ENCODE assay signal across 28 mouse cellular contexts in the genomic region with DNA sequence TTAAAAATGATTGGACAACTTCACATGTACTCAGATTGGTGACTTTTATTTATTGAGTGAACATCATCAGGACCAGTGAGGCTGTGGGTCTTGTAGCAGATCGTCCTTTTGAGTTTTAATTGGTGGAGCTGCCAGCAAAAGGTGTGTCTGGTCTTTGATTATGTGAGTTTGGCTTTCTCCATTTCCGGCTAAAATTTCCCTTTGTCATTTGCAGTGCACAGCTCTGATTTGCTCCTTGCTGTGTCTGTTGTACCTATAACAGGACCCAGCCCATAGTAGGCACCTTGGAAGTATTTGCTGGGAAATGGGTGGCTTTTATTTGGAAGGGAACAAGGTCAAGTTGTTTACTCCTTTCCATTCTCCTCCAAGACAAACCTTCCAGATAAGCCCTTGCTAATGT. TPM values are rescaled to one million over a fixed set of nuclear protein-coding genes. Genes with fewer than 3 reads are reported as not detected.
DNase-seq lines count a peak whose midpoint lies in the region; ATAC-seq and TF ChIP-seq lines count a peak whose summit lies in the region.
"Had no signal": no experiment of that assay in that cellular context is flagged by ENCODE, and none has a peak within 500 bp of the region (broad histone marks: within the 10 kb centered on the region; RNA-seq: fewer than 3 reads in every experiment).

No protein-coding gene starts in this region.

- TF ChIP-seq CTCF in ES-Bruce4 (IDR thresholded peaks at IDR 0.05; ENCODE audit: low read depth, low read length): no peak

- DNase-seq in heart, adult 11 months: peak; percentile 61
- no peak for DNase-seq in heart, postnatal 14 days
- DNase-seq in ES-E14 (ENCODE audit: low read depth, low spot score) (peak; percentile 17), WW6 (ENCODE audit: low read depth, low spot score) (peak; percentile 22)
- no peak for DNase-seq in left cerebral cortex, postnatal 10 days (ENCODE audit: extremely low spot score in 1 of 2, low spot score in 2 of 2)
- no peak for DNase-seq in thymus, postnatal 14 days
- DNase-seq: adrenal gland, adult 8-10 months; adrenal gland, postnatal 14 days; adrenal gland, postnatal 36 days; B cell, adult 2 months; cerebellum, adult 11-12 months; cerebellum, adult 2 months; cerebellum, adult 9-10 months; cerebellum, postnatal 25 days; forebrain, postnatal 0 days had no signal

- H3K4me3 ChIP-seq in ES-Bruce4 (ENCODE audit: low read depth, low read length): no peak overlapping the region
- no peak overlapping the region for H3K4me3 ChIP-seq in ES-E14 (ENCODE audit: insufficient read depth in 1 of 2, low read depth in 1 of 2, low read length in 2 of 2, poor library complexity in 1 of 2, severe bottlenecking in 1 of 2)
- no peak overlapping the region for H3K4me3 ChIP-seq in kidney, embryonic 14.5 days (ENCODE audit: low read length)
- H3K4me3 ChIP-seq: embryonic facial prominence, embryonic 10.5 days; embryonic facial prominence, embryonic 12.5 days; forebrain, embryonic 13.5 days; forebrain, embryonic 15.5 days had no signal

- TF ChIP-seq POLR2A in ES-Bruce4 (IDR thresholded peaks at IDR 0.05; ENCODE audit: insufficient read depth, low read length): no peak

- H3K9ac ChIP-seq in ES-Bruce4 (ENCODE audit: low read depth, poor library complexity, severe bottlenecking) (no peak overlapping the region), ES-E14 (ENCODE audit: insufficient read depth, low read depth, low read length, poor library complexity, severe bottlenecking) (no peak overlapping the region)
- no peak overlapping the region for H3K9ac ChIP-seq in kidney, embryonic 14.5 days (ENCODE audit: low read depth, low read length)
- H3K9ac ChIP-seq: embryonic facial prominence, embryonic 12.5 days; forebrain, embryonic 13.5 days; forebrain, embryonic 15.5 days; forebrain, postnatal 0 days had no signal

- H3K4me2 ChIP-seq in kidney, embryonic 14.5 days (replicated peaks; ENCODE audit: low read depth, low read length): no peak overlapping the region
- H3K4me2 ChIP-seq: embryonic facial prominence, embryonic 12.5 days; forebrain, embryonic 13.5 days; forebrain, embryonic 15.5 days had no signal

- H3K27ac ChIP-seq in ES-Bruce4 (ENCODE audit: insufficient read depth, low read length) (peak overlapping the region; percentile 51; the same call in 1 of the 2 replicates), ES-E14 (ENCODE audit: insufficient read depth, low read depth, low read length, poor library complexity, severe bottlenecking) (no peak overlapping the region)
- H3K27ac ChIP-seq in kidney, embryonic 14.5 days (ENCODE audit: low read depth, low read length): no peak overlapping the region
- H3K27ac ChIP-seq: embryonic facial prominence, embryonic 10.5 days; embryonic facial prominence, embryonic 12.5 days; forebrain, embryonic 13.5 days; forebrain, embryonic 15.5 days had no signal

- H3K36me3 ChIP-seq in ES-Bruce4 (ENCODE audit: control insufficient read depth, insufficient read depth, low read length, poor library complexity, severe bottlenecking) (no peaks in the 10 kb centered on the region; the same call in 1 of the 2 replicates), ES-E14 (ENCODE audit: control insufficient read depth, insufficient read depth, low read length, poor library complexity, severe bottlenecking) (no peaks in the 10 kb centered on the region)
- peaks cover 17% of the 10 kb centered on the region for H3K36me3 ChIP-seq in kidney, embryonic 14.5 days (ENCODE audit: control insufficient read depth, insufficient read depth, low read length)
- H3K36me3 ChIP-seq: embryonic facial prominence, embryonic 12.5 days; forebrain, embryonic 15.5 days had no signal

- intact Hi-C loops in heart, postnatal 14 days (cut with DNase I): no loop called here
- intact Hi-C loops in left cerebral cortex, postnatal 10 days (cut with DNase I): no loop called here

- H3K9me3 ChIP-seq in ES-Bruce4 (replicated peaks; ENCODE audit: control insufficient read depth, insufficient read depth, low read length, poor library complexity, severe bottlenecking) (no peaks in the 10 kb centered on the region), ES-E14 (ENCODE audit: control insufficient read depth, insufficient read depth, low read depth, low read length) (no peaks in the 10 kb centered on the region)
- no peaks in the 10 kb centered on the region for H3K9me3 ChIP-seq in kidney, embryonic 14.5 days (ENCODE audit: control insufficient read depth, low read length)
- H3K9me3 ChIP-seq: embryonic facial prominence, embryonic 10.5 days; embryonic facial prominence, embryonic 12.5 days; forebrain, embryonic 13.5 days; forebrain, embryonic 15.5 days had no signal

- no peak for TF ChIP-seq EP300 in ES-Bruce4 (IDR thresholded peaks at IDR 0.05; ENCODE audit: insufficient read depth, low read depth, low read length)

- H3K27me3 ChIP-seq in ES-Bruce4 (ENCODE audit: control insufficient read depth, insufficient read depth, low read length, poor library complexity, severe bottlenecking): no peaks in the 10 kb centered on the region
- no peaks in the 10 kb centered on the region for H3K27me3 ChIP-seq in kidney, embryonic 14.5 days (ENCODE audit: control insufficient read depth, insufficient read depth, low read length)
- H3K27me3 ChIP-seq: CH12.LX; embryonic facial prominence, embryonic 12.5 days; forebrain, embryonic 13.5 days; forebrain, embryonic 15.5 days had no signal

- WGBS in kidney, embryonic 14.5 days: 86% methylated on average over 2 of the region's 2 CpGs

- ATAC-seq in kidney, embryonic 14.5 days (ENCODE audit: low FRiP score, low TSS enrichment): no peak
- ATAC-seq: activated CD4-positive, CD25-positive, alpha-beta regulatory T cell, adult 4 months; CD4-positive, CD25-positive, alpha-beta regulatory T cell, adult 4 months; forebrain, embryonic 13.5 days; forebrain, embryonic 15.5 days; forebrain, postnatal 0 days had no signal

- H3K4me1 ChIP-seq in ES-Bruce4 (ENCODE audit: control insufficient read depth, insufficient read depth, low read length) (peaks cover 5% of the 10 kb centered on the region), ES-E14 (ENCODE audit: control insufficient read depth in 2 of 2, insufficient read depth in 2 of 2, low read length in 2 of 2, poor library complexity in 1 of 2) (peaks cover 2 to 16% of the 10 kb centered on the region in 2 experiments; a peak in 3 of 4 replicates)
- 0 out of 2 replicates have a peak, but pooled peaks cover 4% of the 10 kb centered on the region for H3K4me1 ChIP-seq in kidney, embryonic 14.5 days (ENCODE audit: control insufficient read depth, insufficient read depth, low read length)
- H3K4me1 ChIP-seq: forebrain, embryonic 13.5 days; forebrain, embryonic 15.5 days had no signal

- in situ Hi-C loops in ES-E14 (cut with MboI; ENCODE audit: low sequenced_read_pairs in 2 of 2, unreplicated experiment in 2 of 2): no loop called here

TF ChIP-seq in ES-E14, 5 proteins besides CTCF, POLR2A, EP300 and RAD21:
- TF ChIP-seq ZC3H11A (IDR thresholded peaks at IDR 0.05; ENCODE audit: borderline replicate concordance, low read depth, low read length): no peak
- no peak for TF ChIP-seq CHD2 (IDR thresholded peaks at IDR 0.05; ENCODE audit: low read depth, low read length)
- TF ChIP-seq ZNF384 (IDR thresholded peaks at IDR 0.05; ENCODE audit: low read depth, low read length): no peak
- TF ChIP-seq MAFK (IDR thresholded peaks at IDR 0.05; ENCODE audit: insufficient read depth, low read depth, low read length): no peak
- no peak for TF ChIP-seq HCFC1 (IDR thresholded peaks at IDR 0.05; ENCODE audit: borderline replicate concordance, insufficient read depth, low read length)

RNA-seq across cellular contexts. Expression of gene Gm15737, which starts 25.7 kb away (rescaled TPM):
- total RNA-seq in heart, postnatal 14 days (2021): under 1 TPM; 0.36 to 0.37 TPM
- polyA plus RNA-seq in ES-Bruce4 (2011; ENCODE audit: insufficient read depth, insufficient read length, low read depth, missing spikeins): not detected in 2 replicates
- total RNA-seq in ES-E14 (2012; rRNA removed): 0.04 TPM in 1 of 2 replicates, not detected in the other
- not detected for total RNA-seq in left cerebral cortex, postnatal 10 days (2021)
- polyA plus RNA-seq in kidney, embryonic 14.5 days (2014; fragmentation: Nextera tagmentation; extraction: Ambion mirVana): 0.26 and 0.27 TPM in 2 replicates
- total RNA-seq: adrenal gland, adult 18-20 months; adrenal gland, postnatal 14 days; adrenal gland, postnatal 36 days; CH12.LX; forebrain, postnatal 0 days; MEL had no signal
- polyA plus RNA-seq: activated CD4-positive, CD25-positive, alpha-beta regulatory T cell, adult 4 months; CD4-positive, CD25-positive, alpha-beta regulatory T cell, adult 4 months; cerebellum, adult 2 months; cortical plate, adult 2 months; embryonic facial prominence, embryonic 10.5 days; forebrain, embryonic 11.5 days; forebrain, embryonic 13.5 days; forebrain, embryonic 15.5 days; forebrain, postnatal 0 days had no signal

RNA-seq across cellular contexts. Expression of gene A730049H05Rik, which starts 27.2 kb away (rescaled TPM):
- under 1 TPM; 0.12 to 0.22 TPM for total RNA-seq in heart, postnatal 14 days (2021)
- polyA plus RNA-seq in ES-Bruce4 (2011; ENCODE audit: insufficient read depth, insufficient read length, low read depth, missing spikeins): 0.40 TPM in 1 of 2 replicates, not detected in the other
- 1.6 and 2.5 TPM in 2 replicates for total RNA-seq in ES-E14 (2012; rRNA removed)
- not detected for total RNA-seq in left cerebral cortex, postnatal 10 days (2021)
- polyA plus RNA-seq in kidney, embryonic 14.5 days (2014; fragmentation: Nextera tagmentation; extraction: Ambion mirVana): 1.2 and 1.6 TPM in 2 replicates
- total RNA-seq: CH12.LX, MEL had no signal
- polyA plus RNA-seq: activated CD4-positive, CD25-positive, alpha-beta regulatory T cell, adult 4 months; CD4-positive, CD25-positive, alpha-beta regulatory T cell, adult 4 months had no signal

Comparison
In these comparisons a context has a peak if more than half of its experiments do, and no peak if none do; other contexts are left out.
1. DNase-seq: peak in heart, adult 11 months (single experiment), ES-E14 (single experiment) and WW6 (single experiment); none in heart, postnatal 14 days (0 of 2), left cerebral cortex, postnatal 10 days (0 of 2) and thymus, postnatal 14 days (single experiment).